Mouse (Mus musculus): Measurements from ENCODE around the gene Vmn1r203. TPM values are rescaled to one million over a fixed set of nuclear protein-coding genes. Genes with fewer than 3 reads are reported as not detected.
"Not testable (repeated sequence)": the region's sequence is repeated elsewhere in the genome, so short reads cannot be mapped to it uniquely, and the experiment has no call there.

Vmn1r203 gene
- not detected in 2 replicates for polyA plus RNA-seq (2014; fragmentation: Nextera tagmentation; extraction: Ambion mirVana)

GRCm38 (mm10) chr13:22517814-22518213 is at the start of gene Vmn1r203:
Gene Vmn1r203, plus strand, starts transcription at chr13:22518114.
- Histone ChIP-seq H3K4me3 (ENCODE audit: low read depth, low read length) (no peak within 1 kb of the TSS), H3K27me3 (ENCODE audit: control insufficient read depth, insufficient read depth, low read length) (no peaks in the 10 kb centered on the region), H3K4me1 (replicated peaks; ENCODE audit: control insufficient read depth, insufficient read depth, low read length) (no peaks in the 10 kb centered on the region), H3K9me3 (ENCODE audit: control insufficient read depth, low read length) (no peaks in the 10 kb centered on the region), H3K36me3 (ENCODE audit: control insufficient read depth, insufficient read depth, low read length) (no peaks in the 10 kb centered on the region), H3K4me2 (replicated peaks; ENCODE audit: low read depth, low read length) (no peak within 1 kb of the TSS), H3K9ac (ENCODE audit: low read depth, low read length) (no peak within 1 kb of the TSS), H3K27ac (ENCODE audit: low read depth, low read length) (no peak within 1 kb of the TSS)
- DNase-seq (ENCODE audit: low spot score) (no peak), ATAC-seq (ENCODE audit: low FRiP score) (no peak)

GRCm38 (mm10) chr13:22471623-22472022 is 46.3 kb upstream of the Vmn1r203 start, which contains the start of gene Vmn1r201:
Gene Vmn1r201, plus strand, starts transcription at chr13:22471923.
- Histone ChIP-seq H3K4me3 (ENCODE audit: low read depth, low read length) (no peak within 1 kb of the TSS), H3K36me3 (ENCODE audit: control insufficient read depth, insufficient read depth, low read length) (no peaks in the 10 kb centered on the region), H3K4me1 (replicated peaks; ENCODE audit: control insufficient read depth, insufficient read depth, low read length) (no peaks in the 10 kb centered on the region), H3K9me3 (ENCODE audit: control insufficient read depth, low read length) (no peaks in the 10 kb centered on the region), H3K9ac (ENCODE audit: low read depth, low read length) (no peak within 1 kb of the TSS), H3K27me3 (ENCODE audit: control insufficient read depth, insufficient read depth, low read length) (no peaks in the 10 kb centered on the region), H3K27ac (ENCODE audit: low read depth, low read length) (no peak within 1 kb of the TSS), H3K4me2 (replicated peaks; ENCODE audit: low read depth, low read length) (no peak within 1 kb of the TSS)
- WGBS = 60% methylated on average over 1 of the region's 1 CpGs
- ATAC-seq (ENCODE audit: low FRiP score) = no peak
- DNase-seq (ENCODE audit: low spot score) = no peak

GRCm38 (mm10) chr13:22502431-22502830 is 15.5 kb upstream of the Vmn1r203 start:
- Histone ChIP-seq H3K4me1 (replicated peaks; ENCODE audit: control insufficient read depth, insufficient read depth, low read length) (no peaks in the 10 kb centered on the region), H3K9ac (ENCODE audit: low read depth, low read length) (no peak overlapping the region), H3K27me3 (ENCODE audit: control insufficient read depth, insufficient read depth, low read length) (no peaks in the 10 kb centered on the region), H3K27ac (ENCODE audit: low read depth, low read length) (no peak overlapping the region), H3K36me3 (ENCODE audit: control insufficient read depth, insufficient read depth, low read length) (no peaks in the 10 kb centered on the region), H3K4me2 (replicated peaks; ENCODE audit: low read depth, low read length) (no peak overlapping the region), H3K4me3 (ENCODE audit: low read depth, low read length) (no peak overlapping the region), H3K9me3 (ENCODE audit: control insufficient read depth, low read length) (no peaks in the 10 kb centered on the region)
- DNase-seq (ENCODE audit: low spot score) = no peak
- 62% methylated on average over 3 of the region's 3 CpGs for WGBS
- ATAC-seq (ENCODE audit: low FRiP score) = no peak

DNA sequence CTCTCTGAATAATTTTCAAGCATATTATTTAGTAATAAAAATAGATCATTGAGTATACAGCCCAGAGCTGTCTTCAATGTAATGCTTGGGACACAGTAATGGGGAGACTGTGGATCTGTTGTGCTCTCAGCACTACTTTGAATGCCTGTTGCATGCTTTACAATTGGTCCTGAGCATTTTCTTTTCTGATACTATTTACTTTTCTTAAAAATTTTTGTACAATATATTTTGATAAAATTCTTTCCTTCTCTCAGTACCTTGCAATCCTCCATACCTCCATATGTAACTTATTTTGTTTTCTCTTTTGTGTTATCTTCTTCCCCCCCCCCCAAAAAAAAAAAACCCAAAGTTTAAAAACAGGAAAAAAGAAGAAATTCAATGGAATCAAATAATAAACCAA is 12.6 kb upstream of the Vmn1r203 start, which contains the start of gene Vmn1r202:
Vmn1r202 (minus strand) TSS at position 101 of the 400 bp plus-strand sequence.
- ATAC-seq (ENCODE audit: low FRiP score) = no peak

DNA sequence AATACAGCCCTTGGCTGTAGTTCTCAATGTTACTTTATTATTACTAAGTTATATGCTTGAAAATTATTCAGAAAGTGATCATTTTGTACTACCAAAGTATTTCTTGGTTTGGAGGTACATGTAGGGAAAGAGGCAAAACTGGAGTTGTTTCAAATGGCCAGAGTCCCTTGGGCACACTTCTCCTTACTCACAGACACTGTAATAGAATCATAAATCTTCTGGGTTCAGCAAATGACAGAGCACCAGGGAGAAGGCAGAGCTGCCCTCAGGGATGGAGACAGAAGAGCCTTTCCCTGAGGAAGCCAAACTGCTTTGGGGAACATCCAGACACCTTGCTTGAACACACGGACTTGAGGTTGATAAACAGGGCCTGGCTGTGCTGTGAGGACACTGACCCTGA is 35.0 kb downstream of the Vmn1r203 start, which contains the start of gene Vmn1r204:
Vmn1r204 (plus strand) TSS at position 301 of the 400 bp plus-strand sequence.
- not testable (repeated sequence) for H3K27ac ChIP-seq (ENCODE audit: low read depth, low read length); ATAC-seq (ENCODE audit: low FRiP score); H3K4me1 ChIP-seq (replicated peaks; ENCODE audit: control insufficient read depth, insufficient read depth, low read length); H3K4me3 ChIP-seq (ENCODE audit: low read depth, low read length); H3K27me3 ChIP-seq (ENCODE audit: control insufficient read depth, insufficient read depth, low read length); H3K4me2 ChIP-seq (replicated peaks; ENCODE audit: low read depth, low read length); H3K9ac ChIP-seq (ENCODE audit: low read depth, low read length); H3K9me3 ChIP-seq (ENCODE audit: control insufficient read depth, low read length); H3K36me3 ChIP-seq (ENCODE audit: control insufficient read depth, insufficient read depth, low read length); DNase-seq (ENCODE audit: low spot score)
- WGBS = 68% methylated on average over 1 of the region's 1 CpGs

More for the DNA sequence above, 12.6 kb upstream of the Vmn1r203 start, which contains the start of gene Vmn1r202:
- Histone ChIP-seq H3K9me3 (ENCODE audit: control insufficient read depth, low read length) (no peaks in the 10 kb centered on the region), H3K36me3 (ENCODE audit: control insufficient read depth, insufficient read depth, low read length) (no peaks in the 10 kb centered on the region), H3K9ac (ENCODE audit: low read depth, low read length) (no peak within 1 kb of the TSS), H3K4me1 (replicated peaks; ENCODE audit: control insufficient read depth, insufficient read depth, low read length) (no peaks in the 10 kb centered on the region), H3K27me3 (ENCODE audit: control insufficient read depth, insufficient read depth, low read length) (no peaks in the 10 kb centered on the region), H3K27ac (ENCODE audit: low read depth, low read length) (no peak within 1 kb of the TSS), H3K4me3 (ENCODE audit: low read depth, low read length) (no peak within 1 kb of the TSS), H3K4me2 (replicated peaks; ENCODE audit: low read depth, low read length) (no peak within 1 kb of the TSS)
- no peak for DNase-seq (ENCODE audit: low spot score)

DNA sequence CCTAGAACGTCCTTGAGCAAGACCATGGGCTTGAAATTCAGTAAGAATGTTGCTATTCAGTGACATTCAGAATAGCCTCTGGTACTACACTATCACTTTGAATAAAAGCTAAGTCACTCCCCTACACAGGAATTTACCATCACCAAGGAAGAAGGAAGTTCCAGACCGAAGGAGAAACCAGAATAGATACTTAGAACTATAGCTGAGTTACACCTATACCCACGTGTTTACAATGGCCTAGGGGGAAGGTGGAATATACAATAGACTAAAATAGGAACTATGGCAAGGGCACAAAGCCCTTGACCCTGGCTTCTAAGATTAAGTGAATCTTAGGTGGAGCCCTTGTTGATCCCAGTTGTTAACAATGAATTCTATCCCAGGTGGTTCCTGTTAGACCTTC is 57.0 kb downstream of the Vmn1r203 start:
- H3K9me3 ChIP-seq (ENCODE audit: control insufficient read depth, low read length); H3K27ac ChIP-seq (ENCODE audit: low read depth, low read length); H3K4me2 ChIP-seq (replicated peaks; ENCODE audit: low read depth, low read length); DNase-seq (ENCODE audit: low spot score); H3K27me3 ChIP-seq (ENCODE audit: control insufficient read depth, insufficient read depth, low read length); H3K9ac ChIP-seq (ENCODE audit: low read depth, low read length); ATAC-seq (ENCODE audit: low FRiP score); H3K36me3 ChIP-seq (ENCODE audit: control insufficient read depth, insufficient read depth, low read length); H3K4me3 ChIP-seq (ENCODE audit: low read depth, low read length); H3K4me1 ChIP-seq (replicated peaks; ENCODE audit: control insufficient read depth, insufficient read depth, low read length): not testable (repeated sequence)
- 79% methylated on average over 3 of the region's 3 CpGs for WGBS

Other genes starting within 250 kb of the Vmn1r203 start
- gene Vmn1r195, start 247.6 kb upstream of the Vmn1r203 start, polyA plus RNA-seq (2014; fragmentation: Nextera tagmentation; extraction: Ambion mirVana) = not detected in 2 replicates
- gene Vmn1r196, start 228.2 kb upstream of the Vmn1r203 start, polyA plus RNA-seq (2014; fragmentation: Nextera tagmentation; extraction: Ambion mirVana) = not detected in 2 replicates
- not detected in 2 replicates for gene Vmn1r197, start 193.5 kb upstream of the Vmn1r203 start, polyA plus RNA-seq (2014; fragmentation: Nextera tagmentation; extraction: Ambion mirVana)
- not detected in 2 replicates for gene Vmn1r198, start 167.8 kb upstream of the Vmn1r203 start, polyA plus RNA-seq (2014; fragmentation: Nextera tagmentation; extraction: Ambion mirVana)
- not detected in 2 replicates for gene Vmn1r199, start 138.3 kb upstream of the Vmn1r203 start, polyA plus RNA-seq (2014; fragmentation: Nextera tagmentation; extraction: Ambion mirVana)
- not detected in 2 replicates for gene Vmn1r200, start 127.7 kb upstream of the Vmn1r203 start, polyA plus RNA-seq (2014; fragmentation: Nextera tagmentation; extraction: Ambion mirVana)
- not detected in 2 replicates for gene Vmn1r201, start 46.2 kb upstream of the Vmn1r203 start, polyA plus RNA-seq (2014; fragmentation: Nextera tagmentation; extraction: Ambion mirVana)
- not detected in 2 replicates for gene Vmn1r202, start 12.7 kb upstream of the Vmn1r203 start, polyA plus RNA-seq (2014; fragmentation: Nextera tagmentation; extraction: Ambion mirVana)
- gene Vmn1r204, start 35.1 kb downstream of the Vmn1r203 start, polyA plus RNA-seq (2014; fragmentation: Nextera tagmentation; extraction: Ambion mirVana) = not detected in 2 replicates
- gene Vmn1r205, start 74.9 kb downstream of the Vmn1r203 start, polyA plus RNA-seq (2014; fragmentation: Nextera tagmentation; extraction: Ambion mirVana) = not detected in 2 replicates
- gene Vmn1r206, start 106.1 kb downstream of the Vmn1r203 start, polyA plus RNA-seq (2014; fragmentation: Nextera tagmentation; extraction: Ambion mirVana) = not detected in 2 replicates
- gene Vmn1r207-ps, start 211.5 kb downstream of the Vmn1r203 start, polyA plus RNA-seq (2014; fragmentation: Nextera tagmentation; extraction: Ambion mirVana) = not detected in 2 replicates